Mouse (Mus musculus): ENCODE data around the gene Fgf5. TPM values are rescaled to one million over a fixed set of nuclear protein-coding genes. Genes with fewer than 3 reads are reported as not detected.

Gene Fgf5
- polyA plus RNA-seq, 1 experiment from 2014 or later: 5.2 TPM

DNA sequence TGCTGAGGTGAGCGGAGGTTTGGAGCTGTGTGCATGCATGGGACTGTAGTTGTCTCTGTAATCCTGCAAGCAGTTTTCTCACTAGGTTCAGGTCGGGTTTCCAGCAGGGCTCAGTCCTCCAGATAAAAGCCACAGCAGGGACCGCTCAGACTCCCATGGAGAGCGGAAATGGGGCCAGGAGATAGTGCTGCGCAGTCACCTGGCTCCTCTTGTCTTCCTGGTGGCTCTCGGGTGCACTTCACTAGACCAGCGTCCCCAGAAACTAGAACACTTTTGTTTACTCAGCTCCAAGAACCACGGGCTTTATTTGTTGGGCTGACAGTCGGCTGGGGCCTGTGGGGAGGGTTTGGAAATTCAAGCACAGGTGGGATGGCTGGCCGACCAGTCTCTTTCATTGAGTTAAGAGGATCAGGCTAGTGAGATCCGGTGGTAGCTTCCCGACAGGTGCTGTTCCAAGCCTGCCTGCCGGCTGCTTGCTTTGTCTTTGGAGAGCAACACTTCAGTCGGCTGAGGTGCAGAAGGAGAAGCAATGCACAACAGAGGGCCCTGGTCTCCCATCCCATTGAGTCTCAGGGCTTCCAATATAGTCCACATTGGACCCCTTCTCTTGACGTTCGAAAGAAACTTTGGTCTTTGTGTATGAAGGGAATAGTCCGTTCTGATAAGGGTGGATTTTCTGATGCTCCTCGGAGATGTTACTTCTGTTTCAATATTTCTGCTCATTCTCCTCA lies 1.9 kb downstream of the Fgf5 start:
- H3K36me3 ChIP-seq: no peaks in the 10 kb centered on the region
- H3K27me3 ChIP-seq (ENCODE audit: insufficient read depth, poor library complexity, severe bottlenecking): peaks cover 55% of the 10 kb centered on the region
- peak overlapping the region; percentile 41 for H3K4me3 ChIP-seq
- H3K4me1 ChIP-seq: peaks cover 12% of the 10 kb centered on the region; the same call in 1 of the 2 replicates
- WGBS: 5% methylated on average over 18 of the region's 18 CpGs
- peak; percentile 75 for DNase-seq (ENCODE audit: low spot score)
- H3K27ac ChIP-seq: no peak overlapping the region
- no peaks in the 10 kb centered on the region for H3K9me3 ChIP-seq

DNA sequence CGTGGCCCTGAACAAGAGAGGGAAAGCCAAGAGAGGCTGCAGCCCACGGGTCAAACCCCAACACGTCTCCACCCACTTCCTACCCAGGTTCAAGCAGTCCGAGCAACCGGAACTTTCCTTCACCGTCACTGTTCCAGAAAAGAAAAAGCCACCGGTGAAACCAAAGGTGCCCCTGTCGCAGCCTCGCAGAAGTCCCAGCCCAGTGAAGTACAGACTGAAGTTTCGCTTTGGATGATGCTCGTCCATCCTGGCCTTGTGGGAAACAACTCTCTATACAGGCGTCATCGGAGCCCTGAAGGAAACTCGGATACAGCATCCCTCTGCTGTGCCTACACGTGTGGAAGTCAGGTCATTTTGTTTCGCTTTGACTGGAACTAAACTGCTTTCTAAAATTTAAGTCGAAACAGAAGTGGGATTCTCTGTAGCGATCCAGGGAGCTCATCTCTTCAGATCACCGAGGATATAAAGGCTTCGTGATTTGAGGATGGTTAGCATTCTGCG lies 21.4 kb downstream of the Fgf5 start:
- WGBS: 89% methylated on average over 21 of the region's 21 CpGs
- H3K36me3 ChIP-seq: no peaks in the 10 kb centered on the region
- no peak overlapping the region for H3K4me3 ChIP-seq
- H3K4me1 ChIP-seq: no peaks in the 10 kb centered on the region
- no peaks in the 10 kb centered on the region for H3K9me3 ChIP-seq
- no peak for DNase-seq (ENCODE audit: low spot score)
- H3K27me3 ChIP-seq (ENCODE audit: insufficient read depth, poor library complexity, severe bottlenecking): no peaks in the 10 kb centered on the region
- H3K27ac ChIP-seq: no peak overlapping the region

DNA sequence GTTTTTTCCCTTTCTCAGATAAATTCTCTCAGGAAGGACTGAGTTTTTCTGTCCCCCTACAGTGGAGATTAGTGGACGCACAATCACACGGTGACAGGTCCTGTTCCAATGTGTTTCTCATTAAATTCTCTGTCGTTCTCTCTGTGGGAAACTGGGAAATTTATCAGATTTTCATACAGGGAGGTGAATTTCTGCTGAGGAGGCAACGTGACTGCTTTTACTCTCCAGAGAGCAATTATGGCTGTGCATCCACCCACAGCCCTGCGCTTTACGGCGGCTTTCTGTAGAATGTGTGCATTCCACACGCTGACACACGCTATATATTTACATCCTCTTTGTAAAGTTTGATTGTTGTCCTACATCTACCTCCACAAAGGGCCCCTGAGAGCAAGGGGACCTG lies 28.0 kb downstream of the Fgf5 start:
- no peaks in the 10 kb centered on the region for H3K4me1 ChIP-seq
- WGBS: 58% methylated on average over 9 of the region's 9 CpGs
- H3K27me3 ChIP-seq (ENCODE audit: insufficient read depth, poor library complexity, severe bottlenecking): peaks cover 15% of the 10 kb centered on the region; the same call in 1 of the 2 replicates
- H3K9me3 ChIP-seq: no peaks in the 10 kb centered on the region
- no peaks in the 10 kb centered on the region for H3K36me3 ChIP-seq
- no peak overlapping the region for H3K27ac ChIP-seq
- no peak for DNase-seq (ENCODE audit: low spot score)
- H3K4me3 ChIP-seq: no peak overlapping the region

DNA sequence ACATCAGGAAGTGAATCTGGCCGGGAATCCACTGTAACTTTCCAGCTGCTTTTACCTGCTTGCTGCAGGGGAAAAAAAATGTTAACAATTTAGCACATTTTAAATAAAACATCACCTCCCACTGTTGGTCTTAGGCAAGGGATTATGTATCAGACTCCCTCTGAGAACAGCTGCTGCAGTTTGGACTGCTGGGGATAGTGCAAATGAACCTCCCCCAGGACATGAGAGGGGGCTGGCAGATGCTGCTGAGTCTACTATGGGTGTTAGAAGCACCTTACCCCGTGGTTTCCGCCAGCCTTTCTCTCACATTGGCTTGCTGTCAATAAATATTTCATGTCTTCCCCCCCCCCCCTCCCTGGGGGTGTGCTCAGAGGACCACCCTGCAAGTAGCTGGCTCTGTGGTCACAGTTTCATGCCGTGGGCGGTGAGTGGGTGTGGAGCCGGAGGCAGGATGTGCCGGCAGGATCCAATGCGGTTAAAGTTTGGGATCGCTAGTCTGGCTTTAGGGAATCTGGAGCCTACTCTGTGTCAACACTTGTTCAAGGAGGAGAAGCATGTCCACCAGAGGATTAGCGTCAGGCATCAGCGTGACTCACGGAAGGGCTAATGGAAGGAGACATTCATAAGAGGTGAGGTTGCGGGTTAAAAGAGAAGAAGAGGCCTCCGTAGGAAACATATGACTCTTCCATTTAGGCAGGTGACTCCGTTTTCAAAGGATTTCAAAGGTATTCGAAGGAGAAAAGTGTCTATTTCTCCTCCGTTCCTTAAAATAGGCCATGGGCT lies 29.9 kb downstream of the Fgf5 start:
- Histone ChIP-seq H3K4me3 (peak overlapping the region; percentile 34), H3K36me3 (no peaks in the 10 kb centered on the region), H3K27ac (no peak overlapping the region), H3K9me3 (no peaks in the 10 kb centered on the region), H3K4me1 (no peaks in the 10 kb centered on the region), H3K27me3 (ENCODE audit: insufficient read depth, poor library complexity, severe bottlenecking) (peaks cover 15% of the 10 kb centered on the region; the same call in 1 of the 2 replicates)
- no peak for DNase-seq (ENCODE audit: low spot score)
- 19% methylated on average over 17 of the region's 17 CpGs for WGBS

DNA sequence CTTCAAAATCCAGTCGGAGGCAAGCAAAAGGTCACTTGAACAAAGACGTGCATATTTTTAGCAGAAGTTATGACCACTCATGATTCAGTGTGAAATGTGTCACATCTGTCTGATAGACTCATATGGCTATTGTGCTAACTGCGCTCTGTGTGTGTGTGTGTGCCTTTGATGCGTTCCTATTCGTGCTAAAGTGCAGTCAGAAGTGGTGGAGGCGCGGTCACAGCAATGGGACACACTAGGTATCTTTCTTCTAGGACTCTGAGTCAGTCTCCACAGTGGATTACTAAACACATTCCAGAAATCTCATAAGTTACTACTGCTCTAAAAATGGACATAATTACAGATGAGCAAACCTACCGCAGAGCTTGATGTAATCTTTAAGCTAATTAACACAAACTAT lies 36.7 kb downstream of the Fgf5 start:
- WGBS: 85% methylated on average over 8 of the region's 8 CpGs
- H3K4me3 ChIP-seq: no peak overlapping the region
- H3K9me3 ChIP-seq: no peaks in the 10 kb centered on the region
- H3K4me1 ChIP-seq: peaks cover 10% of the 10 kb centered on the region; the same call in 1 of the 2 replicates
- H3K27me3 ChIP-seq (ENCODE audit: insufficient read depth, poor library complexity, severe bottlenecking): peaks cover 35% of the 10 kb centered on the region
- no peak for DNase-seq (ENCODE audit: low spot score)
- no peaks in the 10 kb centered on the region for H3K36me3 ChIP-seq
- no peak overlapping the region for H3K27ac ChIP-seq

DNA sequence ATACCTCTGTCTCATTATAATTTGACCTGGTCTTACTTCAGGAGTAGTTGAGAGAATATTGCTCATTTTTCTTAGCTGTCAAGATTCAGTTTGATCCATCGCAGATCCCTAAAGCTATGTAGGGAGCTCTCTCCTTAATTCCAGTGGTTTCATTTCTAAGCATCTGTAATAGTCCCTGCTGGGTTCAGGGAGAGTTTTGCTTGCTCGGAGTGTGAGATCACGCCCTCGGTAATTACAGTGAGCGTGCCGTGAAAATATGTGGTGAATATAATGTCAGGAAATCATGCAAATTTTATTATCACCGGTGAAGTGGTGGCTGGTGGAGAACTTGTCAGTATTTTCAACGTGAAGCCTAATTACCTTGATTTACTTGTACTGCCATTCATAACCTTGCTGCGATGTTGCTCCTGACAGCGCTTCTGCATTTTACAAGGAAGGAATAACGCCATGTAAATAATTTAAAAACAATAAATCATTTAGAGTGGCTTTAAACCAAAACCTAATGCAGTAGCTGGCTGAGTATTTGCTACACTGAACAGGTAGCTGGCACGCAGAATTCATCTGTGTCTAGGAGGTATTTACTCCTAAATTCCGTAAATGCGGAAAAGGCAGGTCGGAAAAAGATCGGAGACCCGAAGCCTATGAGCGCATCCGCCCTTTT lies 38.5 kb downstream of the Fgf5 start:
- peak overlapping the region; percentile 52 for H3K4me3 ChIP-seq
- H3K27me3 ChIP-seq (ENCODE audit: insufficient read depth, poor library complexity, severe bottlenecking): peaks cover 35% of the 10 kb centered on the region

DNA sequence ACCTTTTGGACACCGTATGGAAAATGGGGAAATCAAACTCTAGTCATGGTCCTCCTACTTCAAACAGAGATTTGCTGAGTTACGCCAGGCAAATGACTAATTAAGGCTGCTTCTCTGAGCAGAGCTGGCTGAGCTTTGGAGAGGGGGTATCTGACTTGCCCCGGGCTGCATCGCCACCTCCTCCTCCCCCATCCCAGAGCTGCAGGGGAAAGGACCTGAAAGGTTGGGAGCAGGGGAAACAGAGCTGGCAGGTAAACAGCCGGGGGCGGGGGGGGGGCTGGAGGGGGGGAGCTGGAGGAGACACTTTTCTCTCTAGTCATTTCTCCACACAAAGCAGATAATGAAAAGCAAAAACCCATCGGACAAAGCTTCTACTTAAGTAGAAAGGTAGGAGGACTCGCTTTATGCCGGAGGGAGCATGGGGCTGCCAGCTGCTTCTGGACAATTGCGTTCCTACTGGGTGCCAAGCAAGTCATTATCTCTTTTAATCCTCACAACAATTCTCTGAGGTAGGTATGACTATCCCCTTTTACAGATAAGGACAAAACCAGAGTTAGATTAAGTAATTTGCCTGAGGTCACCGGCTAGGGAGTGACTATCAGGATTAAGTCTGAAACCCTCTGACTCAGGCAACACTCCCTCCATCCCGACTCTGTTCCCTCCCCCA lies 39.2 kb downstream of the Fgf5 start:
- H3K4me1 ChIP-seq: peaks cover 10% of the 10 kb centered on the region; the same call in 1 of the 2 replicates
- peaks cover 35% of the 10 kb centered on the region for H3K27me3 ChIP-seq (ENCODE audit: insufficient read depth, poor library complexity, severe bottlenecking)
- no peaks in the 10 kb centered on the region for H3K36me3 ChIP-seq
- H3K27ac ChIP-seq: no peak overlapping the region
- WGBS: under 1% methylated on average over 12 of the region's 12 CpGs
- no peaks in the 10 kb centered on the region for H3K9me3 ChIP-seq
- no peak for DNase-seq (ENCODE audit: low spot score)
- peak overlapping the region; percentile 52 for H3K4me3 ChIP-seq

More for the DNA sequence above, 38.5 kb downstream of the Fgf5 start:
- DNase-seq (ENCODE audit: low spot score): no peak
- no peak overlapping the region for H3K27ac ChIP-seq
- no peaks in the 10 kb centered on the region for H3K9me3 ChIP-seq
- 2% methylated on average over 19 of the region's 19 CpGs for WGBS
- H3K4me1 ChIP-seq: peaks cover 10% of the 10 kb centered on the region; the same call in 1 of the 2 replicates
- H3K36me3 ChIP-seq: no peaks in the 10 kb centered on the region

DNA sequence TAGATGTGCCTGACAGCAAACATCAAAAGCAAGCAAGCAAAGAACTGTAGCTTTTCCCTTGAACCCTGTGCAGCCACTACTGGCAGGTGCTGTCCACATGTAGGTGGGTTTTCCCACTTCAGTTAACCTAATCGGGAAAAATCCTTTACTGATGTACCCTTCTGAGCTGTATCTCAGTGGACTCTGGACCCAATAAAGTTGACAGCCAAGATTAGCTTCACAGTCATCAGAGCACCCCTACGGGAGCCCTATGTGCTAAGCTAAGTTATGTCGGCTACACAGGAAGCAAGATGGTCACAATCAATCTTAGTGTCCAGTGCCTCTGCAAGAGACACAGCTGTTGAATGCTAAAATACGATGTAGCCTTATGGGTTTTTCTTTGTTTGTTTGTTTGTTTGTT lies 46.1 kb downstream of the Fgf5 start:
- no peak overlapping the region for H3K27ac ChIP-seq
- no peaks in the 10 kb centered on the region for H3K9me3 ChIP-seq
- no peaks in the 10 kb centered on the region for H3K4me1 ChIP-seq
- H3K36me3 ChIP-seq: no peaks in the 10 kb centered on the region
- H3K27me3 ChIP-seq (ENCODE audit: insufficient read depth, poor library complexity, severe bottlenecking): 0 out of 2 replicates have a peak, but pooled peaks cover 2% of the 10 kb centered on the region
- no peak for DNase-seq (ENCODE audit: low spot score)
- no peak overlapping the region for H3K4me3 ChIP-seq
- 81% methylated on average over 4 of the region's 4 CpGs for WGBS

DNA sequence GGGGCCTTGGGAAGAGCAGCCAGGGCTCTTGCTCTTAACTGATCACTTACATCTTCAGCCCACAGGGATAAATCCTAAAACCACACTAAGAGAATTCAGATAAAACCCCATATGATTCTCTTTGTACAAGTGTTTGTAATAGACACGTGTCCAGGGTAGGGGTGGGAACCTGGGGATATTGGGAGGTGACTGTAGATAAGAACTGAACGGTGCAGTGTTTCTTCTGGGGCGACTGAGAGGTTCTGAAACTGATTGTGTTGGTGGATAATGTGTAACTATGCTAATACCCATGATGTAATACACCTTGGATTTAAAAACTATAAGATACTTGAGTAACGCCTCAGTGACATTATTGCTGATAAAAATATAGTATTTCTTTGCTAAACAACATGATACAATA lies 51.7 kb downstream of the Fgf5 start:
- Histone ChIP-seq H3K27me3 (ENCODE audit: insufficient read depth, poor library complexity, severe bottlenecking) (no peaks in the 10 kb centered on the region), H3K4me3 (no peak overlapping the region), H3K27ac (no peak overlapping the region), H3K36me3 (no peaks in the 10 kb centered on the region), H3K9me3 (no peaks in the 10 kb centered on the region), H3K4me1 (no peaks in the 10 kb centered on the region)
- DNase-seq (ENCODE audit: low spot score): no peak
- WGBS: 79% methylated on average over 4 of the region's 4 CpGs

DNA sequence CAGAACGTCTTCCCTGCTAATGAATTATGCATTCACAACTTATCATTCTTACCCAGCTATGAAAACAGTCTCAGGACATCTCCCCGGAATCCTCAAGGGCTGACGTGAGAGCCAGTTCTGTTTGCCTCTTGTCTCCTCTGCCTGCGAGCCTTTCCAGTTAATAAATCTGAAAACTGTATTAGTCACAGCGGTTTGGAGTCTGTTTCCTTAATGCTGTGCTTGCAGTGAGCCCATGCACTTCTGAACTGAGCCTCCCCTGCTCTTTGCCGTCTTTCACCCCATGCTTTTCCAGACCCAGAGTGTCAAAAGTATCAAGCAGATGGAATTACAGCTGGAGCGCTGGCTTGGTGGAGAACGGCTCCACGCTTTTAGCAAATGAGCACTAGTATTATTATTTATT lies 52.5 kb downstream of the Fgf5 start:
- Histone ChIP-seq H3K27ac (no peak overlapping the region), H3K4me1 (no peaks in the 10 kb centered on the region), H3K36me3 (no peaks in the 10 kb centered on the region), H3K4me3 (no peak overlapping the region), H3K27me3 (ENCODE audit: insufficient read depth, poor library complexity, severe bottlenecking) (no peaks in the 10 kb centered on the region), H3K9me3 (no peaks in the 10 kb centered on the region)
- no peak for DNase-seq (ENCODE audit: low spot score)
- 69% methylated on average over 9 of the region's 9 CpGs for WGBS

DNA sequence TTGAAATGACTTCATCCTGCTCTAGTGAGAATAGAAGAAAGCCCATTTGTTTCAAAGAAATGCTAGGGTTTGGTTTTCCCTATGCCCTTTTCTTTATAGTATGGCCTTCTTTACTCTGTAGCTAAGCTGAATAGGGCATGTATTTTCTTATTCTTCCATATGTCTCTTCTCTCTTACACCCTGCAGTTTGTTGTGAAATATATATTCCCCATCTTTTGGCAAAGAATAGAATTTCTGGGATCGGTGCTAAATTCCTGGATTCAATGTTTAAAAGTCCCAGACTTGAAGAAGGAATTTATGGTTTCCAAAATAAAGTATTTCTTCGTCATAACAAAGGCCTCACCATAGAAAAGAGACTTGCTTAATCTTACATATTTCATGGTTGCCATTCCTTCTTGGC lies 72.6 kb downstream of the Fgf5 start:
- no peak for DNase-seq (ENCODE audit: low spot score)
- no peaks in the 10 kb centered on the region for H3K36me3 ChIP-seq
- H3K27ac ChIP-seq: no peak overlapping the region
- no peaks in the 10 kb centered on the region for H3K9me3 ChIP-seq
- peaks cover 3% of the 10 kb centered on the region; the same call in 1 of the 2 replicates for H3K4me1 ChIP-seq
- no peaks in the 10 kb centered on the region; the same call in 1 of the 2 replicates for H3K27me3 ChIP-seq (ENCODE audit: insufficient read depth, poor library complexity, severe bottlenecking)
- H3K4me3 ChIP-seq: no peak overlapping the region
- 79% methylated on average over 2 of the region's 2 CpGs for WGBS

All from heart, embryonic 10.5 days (tissue).